Mouse (Mus musculus) intestine, embryonic 14.5 days (tissue): ENCODE measurements at regions not wholly inside any gene's neighbourhood (a gene's known extent, or its start where the extent isn't known, plus 50 kb on each side); places are given as distances from the start of the nearest gene placed in this dataset.

Experiments
- ATAC-seq: fragments of 200-750 bp; cut with Nextera tagmentation; replicated peaks from 2 replicates; pipeline ENCODE4 v1.8.0; 2017; ENCODE audit warnings: low read depth, moderate number of reproducible peaks, moderate TSS enrichment, moderate library complexity; ENCODE audit not compliant: low FRiP score, low TSS enrichment
- DNase-seq: peaks from one replicate; pipeline ENCODE4 v3.0.0-alpha.2; 2018; ENCODE audit warnings: low spot score
- H3K27ac ChIP-seq: fragments of 300-500 bp; sonication (generic); 2 replicates; pipeline ENCODE4 v1.5.1; 2014; ENCODE audit warnings: low read depth, mild to moderate bottlenecking, control low read depth
- H3K27me3 ChIP-seq: fragments of 300-500 bp; sonication (generic); replicated peaks from 2 replicates; pipeline ENCODE4 v1.6.1; 2014; ENCODE audit warnings: low read length, control low read depth; ENCODE audit not compliant: control insufficient read depth, insufficient read depth
- H3K36me3 ChIP-seq: fragments of 300-500 bp; sonication (generic); 2 replicates; pipeline ENCODE4 v1.6.1; 2014; ENCODE audit warnings: low read length, control low read depth; ENCODE audit not compliant: control insufficient read depth, insufficient read depth
- H3K4me1 ChIP-seq: fragments of 300-500 bp; sonication (generic); replicated peaks from 2 replicates; pipeline ENCODE4 v1.6.1; 2014; ENCODE audit warnings: low read length, control low read depth, mixed read lengths; ENCODE audit not compliant: control insufficient read depth, insufficient read depth
- H3K4me2 ChIP-seq: fragments of 300-500 bp; sonication (generic); 2 replicates; pipeline ENCODE4 v1.6.1; 2014; ENCODE audit warnings: low read length
- H3K4me3 ChIP-seq: fragments of 300-500 bp; sonication (generic); 2 replicates; pipeline ENCODE4 v1.5.1; 2014; ENCODE audit warnings: low read depth, low read length, control low read depth, mixed read lengths
- H3K9ac ChIP-seq: fragments of 300-500 bp; sonication (generic); 2 replicates; pipeline ENCODE4 v1.6.1; 2014; ENCODE audit warnings: mild to moderate bottlenecking, low read length
- H3K9me3 ChIP-seq: fragments of 300-500 bp; sonication (generic); 2 replicates; pipeline ENCODE4 v1.6.1; 2016; ENCODE audit warnings: low read length, control low read depth; ENCODE audit not compliant: control insufficient read depth
- WGBS: fragments of 180-500 bp; shearing (Covaris S2); extraction: QIAGEN DNeasy Blood & Tissue Kit; methylation state at CpG from one replicate; pipeline ENCODE4 v1.1.7; 2014; 5-methylcytosine and 5-hydroxymethylcytosine counted together

GRCm38 (mm10) chr3:52540862-52541380 is 272.8 kb downstream of the Foxo1 start:
- Histone ChIP-seq H3K4me1 (peaks cover 10% of the 10 kb centered on the region), H3K36me3 (no peaks in the 10 kb centered on the region), H3K27me3 (no peaks in the 10 kb centered on the region), H3K9ac (no peak overlapping the region), H3K4me2 (no peak overlapping the region), H3K27ac (no peak overlapping the region), H3K9me3 (no peaks in the 10 kb centered on the region), H3K4me3 (no peak overlapping the region)
- ATAC-seq = no peak
- 27% methylated on average over 9 of the region's 9 CpGs for WGBS
- no peak for DNase-seq

- ATAC-seq = no peak
- 36% methylated on average over 10 of the region's 10 CpGs for WGBS
- H3K4me3 ChIP-seq = no peak overlapping the region
- H3K9ac ChIP-seq = no peak overlapping the region
- H3K27me3 ChIP-seq = no peaks in the 10 kb centered on the region
- H3K27ac ChIP-seq = no peak overlapping the region
- peaks cover 10% of the 10 kb centered on the region for H3K4me1 ChIP-seq
- no peaks in the 10 kb centered on the region for H3K9me3 ChIP-seq
- no peak overlapping the region for H3K4me2 ChIP-seq
- DNase-seq = no peak
- no peaks in the 10 kb centered on the region for H3K36me3 ChIP-seq
Observed at GRCm38 (mm10) chr3:52539813-52540378, 271.8 kb downstream of the Foxo1 start.

GRCm38 (mm10) chr3:52538306-52538705 is 270.2 kb downstream of the Foxo1 start:
- H3K27me3 ChIP-seq = no peaks in the 10 kb centered on the region
- H3K4me1 ChIP-seq = peaks cover 10% of the 10 kb centered on the region
- H3K9ac ChIP-seq = no peak overlapping the region
- ATAC-seq (no peak), DNase-seq (no peak)
- no peak overlapping the region for H3K4me3 ChIP-seq
- H3K36me3 ChIP-seq = no peaks in the 10 kb centered on the region
- no peak overlapping the region for H3K4me2 ChIP-seq
- 80% methylated on average over 4 of the region's 4 CpGs for WGBS
- no peak overlapping the region for H3K27ac ChIP-seq
- H3K9me3 ChIP-seq = no peaks in the 10 kb centered on the region

- no peak for DNase-seq
Observed at GRCm38 (mm10) chr3:52537362-52537911, 269.3 kb downstream of the Foxo1 start.

GRCm38 (mm10) chr3:52535411-52536021 is 267.4 kb downstream of the Foxo1 start:
- H3K27me3 ChIP-seq = no peaks in the 10 kb centered on the region
- no peak overlapping the region for H3K4me3 ChIP-seq
- no peaks in the 10 kb centered on the region for H3K36me3 ChIP-seq
- H3K4me1 ChIP-seq = peaks cover 7% of the 10 kb centered on the region
- 49% methylated on average over 7 of the region's 7 CpGs for WGBS
- no peaks in the 10 kb centered on the region for H3K9me3 ChIP-seq
- no peak overlapping the region for H3K4me2 ChIP-seq
- no peak overlapping the region for H3K9ac ChIP-seq
- ATAC-seq (no peak), DNase-seq (no peak)
- H3K27ac ChIP-seq = no peak overlapping the region

More at GRCm38 (mm10) chr3:52537362-52537911, 269.3 kb downstream of the Foxo1 start:
- Histone ChIP-seq H3K4me3 (no peak overlapping the region), H3K27me3 (no peaks in the 10 kb centered on the region), H3K9ac (no peak overlapping the region), H3K9me3 (no peaks in the 10 kb centered on the region), H3K36me3 (no peaks in the 10 kb centered on the region), H3K4me1 (peaks cover 10% of the 10 kb centered on the region), H3K27ac (no peak overlapping the region), H3K4me2 (no peak overlapping the region)
- no peak for ATAC-seq
- 64% methylated on average over 10 of the region's 10 CpGs for WGBS

GRCm38 (mm10) chr3:52534118-52534517 is 266.0 kb downstream of the Foxo1 start:
- Histone ChIP-seq H3K4me2 (no peak overlapping the region), H3K9ac (no peak overlapping the region), H3K27ac (no peak overlapping the region), H3K4me1 (no peaks in the 10 kb centered on the region; the same call in 1 of the 2 replicates), H3K36me3 (no peaks in the 10 kb centered on the region), H3K4me3 (no peak overlapping the region), H3K9me3 (no peaks in the 10 kb centered on the region), H3K27me3 (no peaks in the 10 kb centered on the region)
- ATAC-seq (no peak), DNase-seq (no peak)
- WGBS = 58% methylated on average over 7 of the region's 7 CpGs

GRCm38 (mm10) chr3:52531686-52532351 is 263.7 kb downstream of the Foxo1 start:
- Histone ChIP-seq H3K4me3 (no peak overlapping the region), H3K9me3 (no peaks in the 10 kb centered on the region), H3K9ac (no peak overlapping the region), H3K4me2 (no peak overlapping the region), H3K27ac (no peak overlapping the region), H3K27me3 (no peaks in the 10 kb centered on the region), H3K4me1 (no peaks in the 10 kb centered on the region; the same call in 1 of the 2 replicates), H3K36me3 (no peaks in the 10 kb centered on the region)
- DNase-seq = no peak
- 52% methylated on average over 8 of the region's 8 CpGs for WGBS
- ATAC-seq = no peak

GRCm38 (mm10) chr3:52530406-52530970 is 262.4 kb downstream of the Foxo1 start:
- Histone ChIP-seq H3K9ac (no peak overlapping the region), H3K4me2 (no peak overlapping the region), H3K36me3 (no peaks in the 10 kb centered on the region), H3K9me3 (no peaks in the 10 kb centered on the region), H3K4me3 (no peak overlapping the region), H3K4me1 (no peaks in the 10 kb centered on the region; the same call in 1 of the 2 replicates), H3K27ac (no peak overlapping the region), H3K27me3 (no peaks in the 10 kb centered on the region)
- ATAC-seq (no peak), DNase-seq (no peak)
- WGBS = 90% methylated on average over 7 of the region's 7 CpGs
